Mouse (Mus musculus) megakaryocyte, embryonic 14.5 days (primary cell): ENCODE results near the gene Zfhx3.

ENCODE experiments used
- FLI1 ChIP-seq: IDR thresholded peaks from 2 replicates; pipeline ENCODE4 v1.6.1; 2012; ENCODE audit warnings: low read length, inconsistent platforms, mixed read lengths
- GATA1 ChIP-seq: IDR thresholded peaks from 3 replicates; pipeline ENCODE4 v1.6.1; 2012; ENCODE audit warnings: mixed read lengths, low read length, inconsistent platforms, borderline replicate concordance

DNA sequence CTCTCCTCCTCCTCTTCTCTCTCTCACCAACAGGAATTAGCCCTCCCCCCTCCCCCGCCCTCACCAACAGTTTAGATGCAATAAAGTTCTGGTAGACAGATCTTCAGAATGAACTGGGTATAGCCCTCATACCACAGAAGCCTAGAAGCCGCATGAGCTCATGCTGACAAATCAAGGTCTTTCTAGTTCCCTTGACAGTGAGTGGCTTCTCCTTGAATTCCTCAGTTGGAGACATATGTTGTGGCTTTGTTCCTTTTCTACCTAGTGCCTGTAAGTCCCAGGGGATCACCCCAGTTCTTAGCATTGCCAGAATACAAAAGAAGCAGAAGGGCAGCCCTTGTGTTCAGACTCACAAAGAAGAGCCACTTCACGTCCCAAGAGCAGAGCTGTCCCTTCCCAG lies 854.4 kb downstream of the Zfhx3 start:
- no peak for TF ChIP-seq FLI1
- TF ChIP-seq GATA1 = no peak
